Mouse (Mus musculus) cerebellum, adult 2 months (tissue): ENCODE results near the gene Snrnp35. TPM values are rescaled to one million over a fixed set of nuclear protein-coding genes. Genes with fewer than 3 reads are reported as not detected.

ENCODE experiments used
- DNase-seq, 2 experiments: peaks; one replicate each; pipeline ENCODE4 v3.0.0; 2021
- H3K27ac ChIP-seq: fragments of 200-500 bp; 2 replicates; pipeline ENCODE4 v1.5.1; 2012; ENCODE audit warnings: low read length, control low read depth, inconsistent platforms; ENCODE audit not compliant: insufficient read depth
- H3K27me3 ChIP-seq: fragments of 200-500 bp; 2 replicates; pipeline ENCODE4 v1.6.1; 2012; ENCODE audit warnings: inconsistent platforms, mild to moderate bottlenecking, low read length, moderate library complexity; ENCODE audit not compliant: control insufficient read depth, insufficient read depth
- H3K4me1 ChIP-seq: fragments of 200-500 bp; 2 replicates; pipeline ENCODE4 v1.6.1; 2011; ENCODE audit warnings: low read length; ENCODE audit not compliant: control insufficient read depth, insufficient read depth
- H3K4me3 ChIP-seq: fragments of 200-500 bp; replicated peaks from 2 replicates; pipeline ENCODE3; 2011; ENCODE audit warnings: mild to moderate bottlenecking, low read depth, low read length, control low read depth; ENCODE audit not compliant: insufficient read depth
- CTCF ChIP-seq: fragments of 200-500 bp; IDR thresholded peaks from 2 replicates; pipeline ENCODE4 v1.5.1; 2011; ENCODE audit warnings: low read depth, mild to moderate bottlenecking, control low read depth, low read length, moderate library complexity, borderline replicate concordance; ENCODE audit not compliant: insufficient read depth
- POLR2A ChIP-seq: fragments of 200-500 bp; IDR thresholded peaks from 2 replicates; pipeline ENCODE4 v1.6.1; 2011; ENCODE audit warnings: low read length, control low read depth, borderline replicate concordance; ENCODE audit not compliant: insufficient read depth
- WGBS: fragments of 180-500 bp; shearing (Covaris S2); methylation state at CpG from one replicate; pipeline ENCODE4 v1.1.7; 2018; 5-methylcytosine and 5-hydroxymethylcytosine counted together
- polyA plus RNA-seq: library from polyadenylated mRNA; depleted of rRNA; stranded (reverse); fragments of >200 nt; gene quantifications from 2 replicates; pipeline ENCODE4 v1.2.3, GENCODE M21; 2012; rRNA removed

Gene Snrnp35
- polyA plus RNA-seq, 1 experiment = 12.3 TPM

DNA sequence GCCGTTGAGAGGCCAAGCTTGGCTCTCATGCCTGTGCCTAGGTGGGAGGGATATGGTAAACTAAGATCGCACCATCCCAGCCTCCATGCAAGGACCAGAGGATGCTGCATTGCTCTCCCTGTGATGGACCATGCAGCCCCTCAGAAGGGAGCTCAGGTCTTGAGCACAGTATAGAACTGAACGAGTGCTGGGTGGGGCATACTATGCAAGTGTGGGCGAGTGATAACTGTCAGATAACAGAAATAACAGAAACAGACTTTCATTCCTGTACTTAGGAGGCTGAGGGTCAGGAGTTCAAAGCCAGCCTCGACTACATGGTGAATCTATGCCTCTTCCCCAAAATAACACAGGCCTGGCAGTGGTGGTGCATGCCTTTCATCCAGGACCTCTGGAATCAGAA lies 52.1 kb downstream of the Snrnp35 start:
- DNase-seq = no peak
- H3K4me3 ChIP-seq = no peak overlapping the region
- H3K4me1 ChIP-seq = no peaks in the 10 kb centered on the region
- no peak for TF ChIP-seq POLR2A
- no peak for TF ChIP-seq CTCF
- H3K27ac ChIP-seq = no peak overlapping the region
- H3K27me3 ChIP-seq = no peaks in the 10 kb centered on the region
- WGBS = 63% methylated on average over 5 of the region's 5 CpGs

DNA sequence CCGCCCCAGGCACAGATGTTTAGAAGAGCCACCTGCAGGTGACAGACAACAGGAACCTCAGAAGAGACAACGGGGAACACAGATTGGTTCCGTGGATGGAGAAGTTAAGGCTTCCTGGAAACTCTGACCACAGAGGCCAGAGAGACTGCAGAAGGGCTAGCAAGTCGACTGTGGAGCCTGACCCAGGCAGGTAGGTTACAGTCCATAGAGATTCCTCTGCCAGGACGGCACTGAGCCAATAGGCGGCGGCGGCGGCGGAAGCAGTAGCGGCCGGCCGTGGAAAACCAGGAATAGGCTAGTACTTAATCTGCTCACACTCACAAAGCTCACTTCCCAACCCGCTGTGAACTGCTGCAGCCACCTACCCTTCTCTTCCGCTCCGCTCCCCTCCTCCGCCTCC lies 53.8 kb downstream of the Snrnp35 start:
- WGBS = 5% methylated on average over 17 of the region's 17 CpGs

DNA sequence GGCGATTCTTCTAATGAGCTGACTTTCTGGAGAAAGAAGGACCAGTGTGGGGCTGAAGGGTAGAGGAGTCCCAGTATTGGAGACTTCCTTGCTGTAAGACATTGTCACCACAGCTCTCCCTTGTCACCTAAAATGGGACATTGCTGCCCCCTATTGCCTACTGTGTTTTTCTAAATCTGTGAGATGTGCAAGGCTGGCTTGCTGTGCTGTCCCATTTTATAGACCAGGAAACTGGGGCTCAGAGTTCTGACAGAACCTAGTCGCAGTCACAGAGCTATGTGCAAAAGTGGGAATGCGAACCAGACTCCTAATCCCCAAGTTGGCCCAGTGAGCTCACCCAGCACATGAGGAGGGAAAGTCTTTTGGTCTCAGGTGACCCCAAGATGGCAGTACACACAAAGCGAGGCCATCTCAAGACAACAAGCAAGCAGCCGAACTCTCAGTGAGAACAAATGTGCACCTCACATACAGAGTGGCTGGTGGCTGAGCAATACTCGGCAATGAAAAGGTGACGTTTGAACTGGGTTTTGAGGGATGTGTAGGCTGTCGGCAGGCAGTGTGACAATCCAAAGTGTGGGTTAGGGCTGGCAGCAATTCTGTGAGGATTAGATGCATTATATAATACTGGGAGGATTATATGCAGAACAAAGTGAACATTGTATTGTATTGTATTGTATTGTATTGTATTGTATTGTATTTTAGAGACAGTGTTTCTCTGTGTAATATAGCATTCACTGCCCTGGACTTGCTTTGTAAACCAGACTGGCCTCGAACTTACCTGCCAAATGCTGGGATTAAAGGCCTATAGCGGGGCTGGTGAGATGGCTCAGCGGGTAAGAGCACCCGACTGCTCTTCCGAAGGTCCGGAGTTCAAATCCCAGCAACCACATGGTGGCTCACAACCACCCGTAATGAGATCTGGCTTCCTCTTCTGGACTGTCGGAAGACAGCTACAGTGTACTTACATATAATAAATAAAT lies 56.2 kb downstream of the Snrnp35 start:
- H3K4me1 ChIP-seq = no peaks in the 10 kb centered on the region; the same call in 1 of the 2 replicates
- H3K27ac ChIP-seq = no peak overlapping the region
- no peak for TF ChIP-seq POLR2A
- TF ChIP-seq CTCF = peak; percentile 59
- peak; percentile 43 to 61 for DNase-seq
- H3K27me3 ChIP-seq = no peaks in the 10 kb centered on the region
- H3K4me3 ChIP-seq = no peak overlapping the region
- 78% methylated on average over 16 of the region's 16 CpGs for WGBS

More for the DNA sequence above, 53.8 kb downstream of the Snrnp35 start:
- Histone ChIP-seq H3K27ac (no peak overlapping the region), H3K4me1 (no peaks in the 10 kb centered on the region), H3K4me3 (no peak overlapping the region), H3K27me3 (no peaks in the 10 kb centered on the region)
- DNase-seq = peak; percentile 46
- TF ChIP-seq CTCF (no peak), POLR2A (no peak)

DNA sequence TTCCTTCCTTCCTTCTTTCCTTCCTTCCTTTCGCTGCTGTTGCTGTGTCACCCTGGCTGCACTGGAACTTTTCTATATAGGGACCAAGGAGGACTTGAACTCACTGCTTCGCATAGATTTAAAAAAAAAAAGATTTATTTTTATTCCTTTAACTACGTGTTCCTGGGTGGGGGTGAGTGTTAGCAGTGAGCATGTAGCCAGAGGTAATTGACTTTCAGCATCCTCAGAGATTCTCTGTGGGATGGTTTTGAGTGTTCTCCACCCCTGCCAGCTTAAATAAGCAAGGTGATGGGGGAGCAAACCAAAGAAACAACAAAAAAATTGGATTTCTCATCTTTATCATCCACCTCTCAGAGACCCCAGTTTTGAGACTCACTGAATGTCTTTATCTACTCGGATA lies 57.0 kb downstream of the Snrnp35 start:
- no peak overlapping the region for H3K4me3 ChIP-seq
- no peak overlapping the region for H3K27ac ChIP-seq
- 75% methylated on average over 4 of the region's 4 CpGs for WGBS
- H3K27me3 ChIP-seq = no peaks in the 10 kb centered on the region
- no peak for DNase-seq
- no peaks in the 10 kb centered on the region; the same call in 1 of the 2 replicates for H3K4me1 ChIP-seq
- no peak for TF ChIP-seq CTCF

DNA sequence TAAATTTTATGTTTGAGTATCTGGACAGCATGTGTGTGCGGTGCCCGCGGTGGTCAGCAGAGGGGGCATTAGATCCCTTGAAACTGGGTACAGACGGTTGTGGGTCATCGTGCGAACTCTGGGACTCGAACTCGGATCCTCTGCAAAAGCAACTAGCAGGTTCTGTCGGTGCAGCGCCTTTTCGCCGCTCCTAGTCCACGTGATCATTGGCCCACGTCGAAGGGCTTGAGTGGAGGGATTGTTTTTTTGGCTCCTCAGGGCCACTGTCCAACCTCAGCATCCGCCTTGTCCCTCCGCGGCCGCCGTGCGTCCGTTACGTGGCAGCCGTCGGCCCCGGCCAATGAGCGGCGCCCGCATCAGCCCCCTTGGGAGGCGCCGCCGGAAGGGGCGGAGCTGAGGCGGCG lies 57.5 kb downstream of the Snrnp35 start, which contains the start of gene Tmed2:
Gene Tmed2, plus strand, starts transcription at position 313 of the 404 bp plus-strand sequence.
- H3K4me3 ChIP-seq = peak within 1 kb of the TSS; percentile 89
- WGBS = 1% methylated on average over 33 of the region's 35 CpGs
- no peaks in the 10 kb centered on the region for H3K27me3 ChIP-seq
- no peaks in the 10 kb centered on the region; the same call in 1 of the 2 replicates for H3K4me1 ChIP-seq
- peak; percentile 98 for DNase-seq
- no peak within 1 kb of the TSS for H3K27ac ChIP-seq
- TF ChIP-seq CTCF (no peak), POLR2A (no peak)

Other genes starting within 250 kb of the Snrnp35 start
- gene Pitpnm2, start 233.4 kb upstream of the Snrnp35 start, polyA plus RNA-seq = 54.2 and 64.2 TPM in 2 replicates
- 27.2 and 32.6 TPM in 2 replicates for gene Mphosph9, start 155.2 kb upstream of the Snrnp35 start, polyA plus RNA-seq
- 10.5 and 12.0 TPM in 2 replicates for gene 2810006K23Rik, start 155.0 kb upstream of the Snrnp35 start, polyA plus RNA-seq
- gene Cdk2ap1, start 120.1 kb upstream of the Snrnp35 start, polyA plus RNA-seq = 267 and 279 TPM in 2 replicates
- gene Sbno1, start 57.1 kb upstream of the Snrnp35 start, polyA plus RNA-seq = 48.3 and 50.3 TPM in 2 replicates
- gene Kmt5a, start 43.2 kb upstream of the Snrnp35 start, polyA plus RNA-seq = 59.1 and 61.6 TPM in 2 replicates
- 18.1 and 18.4 TPM in 2 replicates for gene Rilpl2, start 4.8 kb upstream of the Snrnp35 start, polyA plus RNA-seq
- 20.2 and 22.7 TPM in 2 replicates for gene Rilpl1, start 48.3 kb downstream of the Snrnp35 start, polyA plus RNA-seq
- gene Tmed2, start 57.6 kb downstream of the Snrnp35 start, polyA plus RNA-seq = 120 and 124 TPM in 2 replicates
- 37.9 and 41.6 TPM in 2 replicates for gene Ddx55, start 69.7 kb downstream of the Snrnp35 start, polyA plus RNA-seq
- gene Eif2b1, start 96.0 kb downstream of the Snrnp35 start, polyA plus RNA-seq = 36.7 and 38.4 TPM in 2 replicates
- 46.0 and 46.1 TPM in 2 replicates for gene Gtf2h3, start 96.0 kb downstream of the Snrnp35 start, polyA plus RNA-seq
- gene Atp6v0a2, start 145.4 kb downstream of the Snrnp35 start, polyA plus RNA-seq = 46.0 and 46.9 TPM in 2 replicates
- 0.33 and 0.49 TPM in 2 replicates for gene Dnah10, start 242.0 kb downstream of the Snrnp35 start, polyA plus RNA-seq